Mouse (Mus musculus): ENCODE measurements at regions not wholly inside any gene's neighbourhood (a gene's known extent, or its start where the extent isn't known, plus 50 kb on each side); places are given as distances from the start of the nearest gene placed in this dataset.

DNA sequence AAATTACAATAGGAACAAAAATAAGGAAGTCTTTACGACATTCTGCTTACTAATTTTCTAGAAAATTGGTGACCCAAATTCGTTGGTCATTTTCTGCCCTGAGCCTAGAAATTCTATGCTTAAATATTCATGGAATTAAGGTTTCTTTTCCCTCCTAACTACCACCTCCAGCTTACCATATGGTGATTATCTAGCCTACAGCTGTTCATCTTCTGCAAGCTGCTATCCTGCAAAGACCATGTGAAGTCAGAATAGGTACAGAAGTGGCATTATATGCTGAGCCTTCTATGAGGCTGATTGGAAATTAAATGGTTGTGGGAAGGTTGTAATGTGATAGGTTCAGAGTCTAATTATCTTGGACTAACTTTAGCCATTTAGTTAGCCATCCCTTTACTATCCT lies 251.5 kb upstream of the Dmac1 start:
- Histone ChIP-seq H3K27ac (no peak overlapping the region), H3K27me3 (ENCODE audit: poor library complexity, severe bottlenecking) (no peaks in the 10 kb centered on the region), H3K9me3 (no peaks in the 10 kb centered on the region), H3K36me3 (replicated peaks) (no peaks in the 10 kb centered on the region), H3K4me1 (no peaks in the 10 kb centered on the region), H3K4me3 (no peak overlapping the region)
- DNase-seq (ENCODE audit: extremely low spot score, low spot score) = no peak
- WGBS = 87% methylated on average over 2 of the region's 2 CpGs

DNA sequence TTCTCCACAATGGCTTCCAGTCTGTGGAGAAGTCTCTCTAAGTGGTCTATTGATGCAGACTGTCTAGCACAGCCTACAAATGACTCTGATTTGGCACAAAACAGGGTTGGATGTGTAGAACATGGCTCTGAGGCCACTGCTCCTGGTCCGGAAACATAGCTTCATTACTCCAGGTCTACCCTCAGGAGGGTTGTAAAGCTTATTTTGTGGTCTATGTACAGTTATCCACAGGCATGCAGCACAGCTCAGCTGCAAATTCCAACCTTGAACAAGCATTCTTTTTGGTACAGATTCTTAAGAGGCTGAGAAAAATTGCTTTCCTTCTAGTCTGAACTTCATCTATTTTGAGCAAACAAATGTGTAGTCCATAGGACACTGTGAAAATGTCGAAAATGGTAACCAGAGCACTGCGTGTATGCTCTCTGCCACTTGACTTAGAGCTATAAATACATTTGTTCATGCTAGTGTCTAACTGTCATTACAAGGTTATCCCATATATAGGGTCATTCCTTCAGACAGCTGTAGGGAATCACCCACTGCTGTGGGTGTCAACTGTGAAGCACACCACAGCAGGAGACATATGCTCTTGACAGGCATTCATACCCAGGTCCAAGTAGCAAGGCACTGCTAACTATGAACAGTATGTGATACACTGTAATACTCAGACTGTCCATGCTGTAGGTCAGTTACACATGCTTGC lies 239.5 kb upstream of the Dmac1 start:
- no peak for DNase-seq (ENCODE audit: extremely low spot score, low spot score)
- Histone ChIP-seq H3K36me3 (replicated peaks) (no peaks in the 10 kb centered on the region), H3K4me3 (no peak overlapping the region), H3K27me3 (ENCODE audit: poor library complexity, severe bottlenecking) (no peaks in the 10 kb centered on the region), H3K9me3 (no peaks in the 10 kb centered on the region), H3K27ac (no peak overlapping the region), H3K4me1 (no peaks in the 10 kb centered on the region)
- 91% methylated on average over 3 of the region's 3 CpGs for WGBS
